Mouse (Mus musculus) cerebellum, postnatal 25 days (tissue): ENCODE measurements at regions not wholly inside any gene's neighbourhood (a gene's known extent, or its start where the extent isn't known, plus 50 kb on each side); places are given as distances from the start of the nearest gene placed in this dataset.

Experiments
- DNase-seq, 2 experiments: peaks; one replicate each; pipeline ENCODE4 v3.0.0; 2021; ENCODE audit warnings: mixed read lengths in 2 of 2

GRCm38 (mm10) chr4:79530968-79531620 lies 1302.8 kb upstream of the Tyrp1 start:
- DNase-seq, result no peak

DNA sequence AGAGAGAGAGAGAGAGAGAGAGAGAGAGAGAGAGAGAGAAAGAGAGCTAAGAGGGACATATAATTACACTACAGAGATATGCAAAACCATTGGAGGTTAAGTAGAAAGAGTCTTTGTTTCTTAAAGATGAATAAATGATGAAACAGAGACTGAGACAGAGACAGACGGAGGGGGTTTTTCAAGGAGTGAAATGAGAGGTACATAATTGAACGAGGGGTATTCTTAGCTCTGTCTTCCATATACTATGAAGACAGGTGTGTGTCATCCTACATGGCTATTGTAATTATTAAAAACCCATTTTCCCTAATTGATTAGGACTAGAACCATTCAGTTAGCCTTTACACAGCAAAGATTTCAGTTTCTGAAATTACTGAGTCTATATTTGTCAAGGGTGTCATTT lies 1302.2 kb upstream of the Tyrp1 start:
- no peak for DNase-seq

DNA sequence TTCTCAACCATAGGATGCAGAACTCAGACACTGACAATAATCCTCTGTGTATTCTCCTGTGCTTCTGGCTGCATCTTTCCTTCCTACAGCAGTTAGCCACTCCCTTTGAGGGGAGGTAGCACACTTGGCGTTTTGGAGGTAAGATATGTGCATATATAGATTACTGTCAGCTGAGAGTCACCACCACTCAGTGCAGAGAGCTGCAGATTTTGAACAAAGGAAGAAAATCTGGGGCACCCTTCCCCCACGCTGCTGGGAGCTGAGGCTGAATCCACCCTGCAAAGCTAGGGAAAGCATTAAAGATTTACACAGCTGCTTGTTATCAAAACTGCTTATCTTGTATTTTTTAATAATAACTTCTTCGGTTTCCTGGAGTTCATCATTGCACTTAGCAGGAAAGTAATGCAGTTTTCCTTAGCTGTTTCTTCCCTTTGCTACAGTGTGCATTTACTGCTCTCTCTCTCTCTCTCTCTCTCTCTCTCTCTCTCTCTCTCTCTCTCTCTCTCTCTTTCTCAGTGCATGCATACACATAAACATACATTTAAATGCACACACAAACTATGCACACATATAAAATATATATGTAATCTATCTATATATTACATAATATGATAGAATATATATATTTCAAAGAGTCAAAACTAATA lies 1301.4 kb upstream of the Tyrp1 start:
- peak in 1 of 2 experiments; percentile 3 for DNase-seq

- no peak for DNase-seq
Measured at GRCm38 (mm10) chr4:79545461-79545860, 1288.5 kb upstream of the Tyrp1 start.
